Mouse (Mus musculus) forebrain, embryonic 14.5 days (tissue): Measurements from ENCODE around the gene Sfi1. TPM values are rescaled to one million over a fixed set of nuclear protein-coding genes. Genes with fewer than 3 reads are reported as not detected.

ENCODE experiments used
- polyA plus RNA-seq: library from polyadenylated mRNA; unstranded; fragments of >200 nt; fragmentation: Nextera tagmentation; extraction: Ambion mirVana; gene quantifications from 2 replicates; pipeline ENCODE4 v1.2.1, GENCODE M21; 2014

The Sfi1 gene
- polyA plus RNA-seq, 1 experiment from 2014 or later: 6.4 TPM

Other genes starting within 250 kb of the Sfi1 start
- gene Eif4enif1, start 8.9 kb upstream of the Sfi1 start, polyA plus RNA-seq: 36.7 and 40.4 TPM in 2 replicates
- 274 and 283 TPM in 2 replicates for gene Drg1, start 73.0 kb upstream of the Sfi1 start, polyA plus RNA-seq
- 61.7 and 62.0 TPM in 2 replicates for gene Patz1, start 95.4 kb upstream of the Sfi1 start, polyA plus RNA-seq
- gene Pik3ip1, start 136.9 kb upstream of the Sfi1 start, polyA plus RNA-seq: 27.8 TPM in 2 replicates
- gene Limk2, start 215.7 kb upstream of the Sfi1 start, polyA plus RNA-seq: 88.4 and 102 TPM in 2 replicates